Mouse (Mus musculus) midbrain, embryonic 10.5 days (tissue): Measurements from ENCODE around the gene Rrm1. TPM values are rescaled to one million over a fixed set of nuclear protein-coding genes. Genes with fewer than 3 reads are reported as not detected.
"Not testable (repeated sequence)": the region's sequence is repeated elsewhere in the genome, so short reads cannot be mapped to it uniquely, and the experiment has no call there.

Experiments used
- DNase-seq: peaks from one replicate; pipeline ENCODE4 v3.0.0-alpha.2; 2017; ENCODE audit warnings: low spot score
- H3K27ac ChIP-seq: fragments of 300-500 bp; sonication (generic); replicated peaks from 2 replicates; pipeline ENCODE4 v1.5.1; 2016; ENCODE audit warnings: mild to moderate bottlenecking
- H3K27me3 ChIP-seq: fragments of 300-500 bp; sonication (generic); 2 replicates; pipeline ENCODE4 v1.6.1; 2016; ENCODE audit warnings: low read depth, mild to moderate bottlenecking; ENCODE audit not compliant: poor library complexity, severe bottlenecking
- H3K36me3 ChIP-seq: fragments of 300-500 bp; sonication (generic); 2 replicates; pipeline ENCODE4 v1.6.1; 2016; ENCODE audit warnings: mild to moderate bottlenecking, moderate library complexity
- H3K4me1 ChIP-seq: fragments of 300-500 bp; sonication (generic); 2 replicates; pipeline ENCODE4 v1.6.1; 2016
- H3K4me3 ChIP-seq: fragments of 300-500 bp; sonication (generic); 2 replicates; pipeline ENCODE4 v1.5.1; 2016; ENCODE audit warnings: mild to moderate bottlenecking, moderate library complexity
- H3K9me3 ChIP-seq: fragments of 300-500 bp; sonication (generic); replicated peaks from 2 replicates; pipeline ENCODE4 v1.6.1; 2016; ENCODE audit warnings: mild to moderate bottlenecking
- WGBS: fragments of 180-500 bp; shearing (Covaris S2); methylation state at CpG from one replicate; pipeline ENCODE4 v1.1.7; 2016; 5-methylcytosine and 5-hydroxymethylcytosine counted together
- polyA plus RNA-seq: library from polyadenylated mRNA; unstranded; fragments of >200 nt; fragmentation: Nextera tagmentation; extraction: Ambion mirVana; gene quantifications from 2 replicates; pipeline ENCODE4 v1.2.1, GENCODE M21; 2016

Rrm1 gene
- polyA plus RNA-seq, 1 experiment from 2014 or later = 274 TPM

DNA sequence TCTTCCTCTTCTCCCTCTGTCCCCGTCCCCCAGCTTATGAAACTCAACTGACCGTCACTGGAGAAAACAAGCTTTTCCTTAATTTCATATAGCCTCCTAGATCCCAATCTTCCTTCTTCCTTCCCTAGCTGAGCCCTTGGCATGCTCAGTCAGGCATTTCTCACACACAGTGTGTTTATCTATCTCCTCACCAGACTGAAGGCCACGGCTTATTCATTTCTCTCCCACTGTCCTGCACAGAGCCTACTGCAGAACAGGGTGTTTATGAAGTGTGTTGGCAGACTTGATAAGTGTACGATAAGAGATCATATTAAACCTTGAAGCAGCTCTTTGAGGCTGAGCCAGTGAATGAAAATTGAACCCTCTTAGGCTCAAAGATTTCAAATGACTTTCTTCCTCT, 39.3 kb downstream of the Rrm1 start:
- Histone ChIP-seq H3K27me3 (no peaks in the 10 kb centered on the region), H3K4me3 (no peak overlapping the region), H3K27ac (no peak overlapping the region), H3K36me3 (peaks cover 8% of the 10 kb centered on the region; the same call in 1 of the 2 replicates), H3K9me3 (no peaks in the 10 kb centered on the region), H3K4me1 (no peaks in the 10 kb centered on the region)
- WGBS = 91% methylated on average over 4 of the region's 4 CpGs
- no peak for DNase-seq

- 95% methylated on average over 4 of the region's 4 CpGs for WGBS
- Histone ChIP-seq H3K36me3 (peaks cover 7% of the 10 kb centered on the region; the same call in 1 of the 2 replicates), H3K27ac (no peak within 1 kb of the TSS)
Measured at GRCm38 (mm10) chr7:102481579-102481978, 40.1 kb downstream of the Rrm1 start, which contains the start of gene Olfr543. TSS of gene Olfr543 (minus strand) at chr7:102481679.

DNA sequence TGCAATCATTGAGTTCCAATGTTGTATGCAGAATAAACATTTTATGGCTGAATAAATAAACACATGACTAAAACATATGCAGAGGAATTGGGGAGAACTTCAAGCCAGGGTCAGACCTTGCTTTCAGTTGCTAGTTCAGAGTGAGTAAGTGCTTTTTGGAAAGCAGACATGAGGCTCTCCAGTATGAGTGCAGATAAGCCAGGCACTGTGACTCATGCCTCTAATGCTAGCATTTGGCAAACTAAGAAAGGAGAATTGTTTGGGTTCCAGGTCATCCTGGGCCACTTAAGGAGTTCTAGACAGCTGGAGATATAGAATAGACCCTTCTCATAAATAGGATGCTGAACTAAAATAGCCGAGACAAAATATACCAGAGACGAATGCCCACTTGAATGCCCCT, 42.2 kb downstream of the Rrm1 start:
- 88% methylated on average over 2 of the region's 2 CpGs for WGBS
- no peak overlapping the region for H3K27ac ChIP-seq
- no peaks in the 10 kb centered on the region for H3K4me1 ChIP-seq
- no peaks in the 10 kb centered on the region for H3K36me3 ChIP-seq
- no peak for DNase-seq
- H3K27me3 ChIP-seq = no peaks in the 10 kb centered on the region
- no peaks in the 10 kb centered on the region for H3K9me3 ChIP-seq
- H3K4me3 ChIP-seq = no peak overlapping the region

More at GRCm38 (mm10) chr7:102481579-102481978, 40.1 kb downstream of the Rrm1 start, which contains the start of gene Olfr543:
- no peaks in the 10 kb centered on the region for H3K9me3 ChIP-seq
- no peaks in the 10 kb centered on the region for H3K27me3 ChIP-seq
- DNase-seq = no peak
- H3K4me1 ChIP-seq = no peaks in the 10 kb centered on the region
- H3K4me3 ChIP-seq = no peak within 1 kb of the TSS

GRCm38 (mm10) chr7:102484766-102485165, 43.3 kb downstream of the Rrm1 start:
- not testable (repeated sequence) for H3K27ac ChIP-seq, H3K4me1 ChIP-seq, H3K9me3 ChIP-seq, H3K27me3 ChIP-seq, H3K4me3 ChIP-seq, DNase-seq, H3K36me3 ChIP-seq
- WGBS = 71% methylated on average over 8 of the region's 8 CpGs

DNA sequence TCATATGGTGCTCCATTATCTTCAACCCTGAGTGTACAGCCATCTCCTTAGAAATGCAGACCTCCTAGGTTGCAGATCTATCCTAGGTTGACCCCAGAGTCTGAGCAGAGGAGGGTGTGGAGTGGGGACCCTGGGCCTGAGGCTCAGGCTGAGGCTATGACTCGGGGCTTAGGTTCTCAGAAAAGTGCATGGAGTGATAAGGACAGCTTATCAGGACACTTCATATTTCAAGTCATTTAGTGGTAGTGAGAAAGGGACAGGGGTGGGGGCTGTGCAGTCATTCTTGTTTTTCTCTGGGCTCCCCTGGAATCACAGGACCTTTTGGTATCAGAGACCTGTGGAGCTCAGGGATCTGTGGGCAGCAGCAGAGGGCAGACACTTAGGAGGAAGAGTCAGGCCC, 44.6 kb downstream of the Rrm1 start:
- no peak for DNase-seq
- 76% methylated on average over 1 of the region's 1 CpGs for WGBS
- Histone ChIP-seq H3K27me3 (no peaks in the 10 kb centered on the region), H3K36me3 (no peaks in the 10 kb centered on the region), H3K4me1 (no peaks in the 10 kb centered on the region), H3K4me3 (no peak overlapping the region), H3K27ac (no peak overlapping the region), H3K9me3 (no peaks in the 10 kb centered on the region)

GRCm38 (mm10) chr7:102488161-102488560, 46.7 kb downstream of the Rrm1 start, which contains the start of gene Olfr544:
TSS of gene Olfr544 (minus strand) at chr7:102488313.
- Histone ChIP-seq H3K27ac (no peak within 1 kb of the TSS), H3K27me3 (no peaks in the 10 kb centered on the region), H3K4me3 (no peak within 1 kb of the TSS), H3K9me3 (no peaks in the 10 kb centered on the region), H3K4me1 (no peaks in the 10 kb centered on the region), H3K36me3 (no peaks in the 10 kb centered on the region)
- no peak for DNase-seq
- 65% methylated on average over 1 of the region's 1 CpGs for WGBS

- not testable (repeated sequence) for DNase-seq, H3K27me3 ChIP-seq, H3K27ac ChIP-seq, H3K9me3 ChIP-seq, H3K4me1 ChIP-seq, H3K36me3 ChIP-seq, H3K4me3 ChIP-seq
- WGBS = 47% methylated on average over 7 of the region's 7 CpGs
Measured at GRCm38 (mm10) chr7:102494416-102494815, 52.9 kb downstream of the Rrm1 start.

GRCm38 (mm10) chr7:102499473-102499872, 58.0 kb downstream of the Rrm1 start, which contains the start of gene Olfr545:
TSS of gene Olfr545 (minus strand) at chr7:102499573.
- H3K27me3 ChIP-seq = no peaks in the 10 kb centered on the region
- no peaks in the 10 kb centered on the region for H3K36me3 ChIP-seq
- no peak within 1 kb of the TSS for H3K4me3 ChIP-seq
- no peaks in the 10 kb centered on the region for H3K4me1 ChIP-seq
- no peaks in the 10 kb centered on the region for H3K9me3 ChIP-seq
- H3K27ac ChIP-seq = no peak within 1 kb of the TSS
- WGBS = 75% methylated on average over 3 of the region's 3 CpGs
- no peak for DNase-seq

DNA sequence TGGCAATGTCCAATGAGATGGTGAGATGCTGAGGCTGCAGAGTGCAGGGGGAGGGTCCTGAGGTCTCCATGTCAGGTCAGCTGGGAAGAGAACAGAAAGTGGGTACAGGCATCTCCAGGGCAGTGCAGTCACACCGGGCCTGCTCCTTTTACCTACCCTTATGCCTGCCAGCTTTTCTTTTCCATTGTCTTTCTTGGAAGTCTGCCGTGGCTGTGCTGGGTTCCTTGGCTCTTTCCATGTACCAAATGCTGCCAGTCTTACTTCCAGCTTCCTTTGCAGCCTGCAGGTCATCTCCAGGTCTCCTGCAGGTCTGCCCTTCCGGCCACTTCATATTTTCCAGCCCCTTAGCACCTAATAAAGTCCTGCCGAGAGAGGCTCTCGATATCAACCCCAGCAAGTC, 60.5 kb downstream of the Rrm1 start:
- H3K4me1 ChIP-seq = no peaks in the 10 kb centered on the region
- no peaks in the 10 kb centered on the region for H3K9me3 ChIP-seq
- H3K36me3 ChIP-seq = no peaks in the 10 kb centered on the region
- no peak overlapping the region for H3K4me3 ChIP-seq
- 81% methylated on average over 5 of the region's 5 CpGs for WGBS
- no peaks in the 10 kb centered on the region for H3K27me3 ChIP-seq
- DNase-seq = no peak
- H3K27ac ChIP-seq = no peak overlapping the region

DNA sequence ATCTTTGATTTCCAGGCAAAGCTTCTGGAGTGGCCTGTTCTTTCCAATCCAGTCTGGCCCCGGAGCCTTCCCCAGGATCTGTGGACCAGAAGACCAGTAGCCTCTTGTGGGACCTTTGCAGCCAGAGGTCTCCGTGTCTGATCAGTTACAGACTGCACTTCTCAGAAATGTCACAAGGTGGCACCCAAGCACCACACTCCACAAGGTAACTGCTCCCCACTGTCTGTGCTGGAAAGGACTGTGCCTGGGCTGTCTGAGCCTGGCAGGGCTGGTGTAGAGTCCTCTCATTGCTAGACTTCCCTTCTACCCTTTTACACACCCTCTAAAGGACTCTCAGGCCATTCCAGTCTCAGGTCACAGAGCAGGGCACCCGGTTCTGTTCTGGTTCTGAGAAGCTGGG, 65.4 kb downstream of the Rrm1 start:
- no peaks in the 10 kb centered on the region for H3K4me1 ChIP-seq
- peak; percentile 73 for DNase-seq
- no peaks in the 10 kb centered on the region for H3K9me3 ChIP-seq
- peaks cover 10% of the 10 kb centered on the region for H3K27me3 ChIP-seq
- no peak overlapping the region for H3K27ac ChIP-seq
- 45% methylated on average over 3 of the region's 3 CpGs for WGBS
- H3K36me3 ChIP-seq = no peaks in the 10 kb centered on the region
- no peak overlapping the region for H3K4me3 ChIP-seq

DNA sequence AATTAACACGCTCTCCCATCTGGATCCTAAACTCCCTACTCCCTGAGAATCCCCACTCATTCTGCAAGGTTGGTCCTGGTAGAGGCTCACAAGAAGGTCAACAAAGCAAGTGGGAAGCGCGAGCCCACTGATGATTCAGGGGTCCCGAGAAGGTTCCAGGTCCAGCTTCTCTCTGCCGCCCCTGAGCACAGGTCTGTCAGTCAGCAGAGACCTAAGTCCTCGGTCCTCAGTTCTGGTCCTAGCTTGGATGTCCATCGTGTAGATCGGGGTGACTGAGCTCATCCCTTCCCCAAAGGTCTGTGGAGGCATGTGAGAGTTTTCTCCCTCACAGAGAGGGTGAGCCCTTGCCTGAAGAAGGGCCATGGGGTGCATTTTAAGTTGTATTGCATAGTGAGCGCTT, 66.6 kb downstream of the Rrm1 start:
- peaks cover 19% of the 10 kb centered on the region for H3K27me3 ChIP-seq
- H3K36me3 ChIP-seq = no peaks in the 10 kb centered on the region
- DNase-seq = peak; percentile 10
- no peaks in the 10 kb centered on the region for H3K9me3 ChIP-seq
- WGBS = 88% methylated on average over 9 of the region's 9 CpGs
- peaks cover 4% of the 10 kb centered on the region for H3K4me1 ChIP-seq
- no peak overlapping the region for H3K4me3 ChIP-seq
- H3K27ac ChIP-seq = no peak overlapping the region

GRCm38 (mm10) chr7:102508666-102509065, 67.2 kb downstream of the Rrm1 start:
- DNase-seq = peak; percentile 9
- Histone ChIP-seq H3K27me3 (peaks cover 24% of the 10 kb centered on the region), H3K27ac (no peak overlapping the region), H3K36me3 (no peaks in the 10 kb centered on the region), H3K9me3 (no peaks in the 10 kb centered on the region), H3K4me3 (no peak overlapping the region), H3K4me1 (peaks cover 4% of the 10 kb centered on the region)
- 90% methylated on average over 6 of the region's 6 CpGs for WGBS

- no peak for DNase-seq
- no peak overlapping the region for H3K27ac ChIP-seq
- no peaks in the 10 kb centered on the region for H3K9me3 ChIP-seq
- H3K4me1 ChIP-seq = peaks cover 4% of the 10 kb centered on the region
- 83% methylated on average over 7 of the region's 7 CpGs for WGBS
- peaks cover 35% of the 10 kb centered on the region for H3K27me3 ChIP-seq
- H3K4me3 ChIP-seq = no peak overlapping the region
- no peaks in the 10 kb centered on the region for H3K36me3 ChIP-seq
Measured at GRCm38 (mm10) chr7:102509726-102510125, 68.2 kb downstream of the Rrm1 start.

DNA sequence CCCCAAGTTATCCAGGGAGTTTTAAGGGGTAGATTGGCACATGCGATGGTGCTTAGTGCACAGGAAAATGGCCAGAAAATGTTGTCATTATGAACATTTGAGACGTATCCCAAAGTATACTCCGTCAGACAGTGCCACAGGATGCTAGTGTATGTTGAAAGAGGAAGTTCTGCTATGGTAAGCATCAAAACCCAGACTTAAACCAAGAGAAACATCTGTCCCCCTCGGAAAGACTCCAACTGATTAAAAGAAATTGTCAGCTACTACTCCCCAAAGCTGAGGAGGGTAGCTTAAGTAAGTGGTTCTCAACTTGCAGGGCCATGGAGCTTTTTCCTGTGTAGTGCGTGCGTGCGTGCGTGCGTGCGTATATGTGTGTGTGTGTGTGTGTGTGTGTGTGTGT, 70.4 kb downstream of the Rrm1 start:
- no peaks in the 10 kb centered on the region for H3K36me3 ChIP-seq
- H3K27me3 ChIP-seq = peaks cover 47% of the 10 kb centered on the region
- no peaks in the 10 kb centered on the region for H3K9me3 ChIP-seq
- 92% methylated on average over 10 of the region's 10 CpGs for WGBS
- peaks cover 4% of the 10 kb centered on the region for H3K4me1 ChIP-seq
- no peak overlapping the region for H3K27ac ChIP-seq
- peak; percentile 10 for DNase-seq
- no peak overlapping the region for H3K4me3 ChIP-seq
